Mouse (Mus musculus) CH12.LX (cell line): ENCODE measurements around the gene Rec114.

Experiments
- ELF1 ChIP-seq: IDR thresholded peaks from 2 replicates; pipeline ENCODE4 v1.6.1; 2014; ENCODE audit warnings: low read depth, mild to moderate bottlenecking, inconsistent platforms, low read length, improper control_type of control experiment
- MAX ChIP-seq: IDR thresholded peaks from 2 replicates; pipeline ENCODE4 v1.6.1; 2011; ENCODE audit warnings: low read length, improper control_type of control experiment
- POLR2A ChIP-seq: IDR thresholded peaks from 2 replicates; pipeline ENCODE4 v1.6.1; 2011; ENCODE audit warnings: low read depth, mild to moderate bottlenecking, improper control_type of control experiment, low read length
- POLR2AphosphoS2 ChIP-seq: IDR thresholded peaks from 2 replicates; pipeline ENCODE4 v1.6.1; 2011; ENCODE audit warnings: low read depth, low read length, improper control_type of control experiment
- RAD21 ChIP-seq: IDR thresholded peaks from 2 replicates; pipeline ENCODE4 v1.6.1; 2011; ENCODE audit warnings: low read depth, mild to moderate bottlenecking, low read length, improper control_type of control experiment, moderate library complexity

- TF ChIP-seq MAX: no peak
- no peak for TF ChIP-seq ELF1
- no peak for TF ChIP-seq POLR2AphosphoS2
- no peak for TF ChIP-seq POLR2A
- TF ChIP-seq RAD21: no peak
Measured at GRCm38 (mm10) chr9:58741369-58741768, 2.4 kb downstream of the Rec114 start.
